Mouse (Mus musculus): ENCODE measurements around the gene Gm21118. TPM values are rescaled to one million over a fixed set of nuclear protein-coding genes. Genes with fewer than 3 reads are reported as not detected.
"Not testable (repeated sequence)": the region's sequence is repeated elsewhere in the genome, so short reads cannot be mapped to it uniquely, and the experiment has no call there.

Gm21118 gene
- not detected for total RNA-seq (2021)

DNA sequence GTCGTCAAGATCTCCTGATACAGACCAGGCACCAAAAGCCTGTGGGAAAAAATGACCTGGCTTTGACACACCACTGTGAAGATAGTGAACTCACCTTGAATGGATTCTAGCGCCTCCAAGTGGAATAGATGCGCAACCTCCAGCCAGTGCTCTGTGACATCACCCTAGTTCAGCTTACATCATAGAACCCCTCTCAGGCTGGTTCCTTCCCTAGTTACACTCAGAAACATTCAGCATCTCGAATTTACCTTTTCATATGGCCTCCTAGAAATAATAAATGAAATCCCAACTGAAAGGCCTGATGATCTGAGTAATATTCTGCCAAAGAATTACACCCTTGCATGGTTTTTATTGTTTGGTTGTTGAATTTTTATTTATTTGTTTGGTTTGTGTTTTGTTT lies at the start of gene Gm21118:
Gene Gm21118, minus strand, starts transcription at position 101 of the 400 bp plus-strand sequence.
- intact Hi-C loops (cut with DNase I); DNase-seq: not testable (repeated sequence)

DNA sequence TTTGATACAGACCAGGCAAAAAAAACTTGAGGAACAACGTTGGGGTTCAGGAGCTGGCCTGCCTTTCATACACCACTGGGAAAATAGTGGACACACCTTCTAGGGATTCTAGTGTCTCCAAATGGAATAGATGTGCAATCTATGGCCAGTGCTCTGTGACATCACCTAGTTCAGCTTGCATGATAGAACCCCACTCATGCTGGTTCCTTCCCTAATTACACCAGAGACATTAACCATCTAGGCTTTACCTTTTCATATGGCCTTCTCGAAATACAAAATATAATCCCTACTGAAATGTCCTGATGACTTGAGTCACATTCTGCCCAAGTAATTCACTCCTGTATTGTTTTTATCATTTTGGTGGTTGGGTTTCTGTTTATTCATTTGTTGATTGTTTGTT lies 29.7 kb upstream of the Gm21118 start, which contains the start of the genes Gm29423 and Gm29644:
Gene Gm29423, minus strand, starts transcription at position 101 of the 400 bp plus-strand sequence.
Gene Gm29644, minus strand, starts transcription at position 157 of the 400 bp plus-strand sequence.
- DNase-seq; intact Hi-C loops (cut with DNase I): not testable (repeated sequence)

Other genes starting within 250 kb of the Gm21118 start
- gene Gm29423, start 29.6 kb upstream of the Gm21118 start, total RNA-seq (2021), result not detected
- not detected for gene Gm29644, start 29.7 kb upstream of the Gm21118 start, total RNA-seq (2021)
- not detected for gene Gm20888, start 168.2 kb upstream of the Gm21118 start, total RNA-seq (2021)